Mouse (Mus musculus) stomach, embryonic 14.5 days (tissue): ENCODE results near the gene Itm2b. TPM values are rescaled to one million over a fixed set of nuclear protein-coding genes. Genes with fewer than 3 reads are reported as not detected.

ENCODE experiments used
- ATAC-seq: fragments of 200-750 bp; cut with Nextera tagmentation; 2 replicates; pipeline ENCODE4 v1.8.0; 2017; ENCODE audit warnings: low read depth, moderate TSS enrichment; ENCODE audit not compliant: insufficient number of reproducible peaks, insufficient read depth, low FRiP score
- H3K27ac ChIP-seq: fragments of 300-500 bp; sonication (generic); 2 replicates; pipeline ENCODE4 v1.5.1; 2014; ENCODE audit warnings: mild to moderate bottlenecking, low read length, moderate library complexity, mixed read lengths
- H3K27me3 ChIP-seq: fragments of 300-500 bp; sonication (generic); 2 replicates; pipeline ENCODE4 v1.6.1; 2014; ENCODE audit warnings: low read length, control low read depth, mixed read lengths; ENCODE audit not compliant: control insufficient read depth, insufficient read depth
- H3K36me3 ChIP-seq: fragments of 300-500 bp; sonication (generic); 2 replicates; pipeline ENCODE4 v1.6.1; 2014; ENCODE audit warnings: mild to moderate bottlenecking, control low read depth, low read length, moderate library complexity, mixed read lengths; ENCODE audit not compliant: control insufficient read depth, insufficient read depth
- H3K4me1 ChIP-seq: fragments of 300-500 bp; sonication (generic); 2 replicates; pipeline ENCODE4 v1.6.1; 2014; ENCODE audit warnings: low read length, control low read depth, mixed read lengths; ENCODE audit not compliant: control insufficient read depth, insufficient read depth
- H3K4me2 ChIP-seq: fragments of 300-500 bp; sonication (generic); replicated peaks from 2 replicates; pipeline ENCODE4 v1.6.1; 2014; ENCODE audit warnings: low read depth, low read length, control low read depth
- H3K4me3 ChIP-seq: fragments of 300-500 bp; sonication (generic); 2 replicates; pipeline ENCODE4 v1.5.1; 2014; ENCODE audit warnings: low read depth, low read length, control low read depth
- H3K9ac ChIP-seq: fragments of 300-500 bp; sonication (generic); replicated peaks from 2 replicates; pipeline ENCODE4 v1.6.1; 2014; ENCODE audit warnings: low read depth, mild to moderate bottlenecking, control low read depth, low read length, moderate library complexity, mixed read lengths
- H3K9me3 ChIP-seq: fragments of 300-500 bp; sonication (generic); 2 replicates; pipeline ENCODE4 v1.6.1; 2016; ENCODE audit warnings: low read depth, low read length, control low read depth; ENCODE audit not compliant: control insufficient read depth
- WGBS: fragments of 180-500 bp; shearing (Covaris S2); extraction: QIAGEN DNeasy Blood & Tissue Kit; methylation state at CpG from one replicate; pipeline ENCODE4 v1.1.7; 2014; 5-methylcytosine and 5-hydroxymethylcytosine counted together
- polyA plus RNA-seq: library from polyadenylated mRNA; unstranded; fragments of >200 nt; fragmentation: Nextera tagmentation; extraction: Ambion mirVana; gene quantifications from 2 replicates; pipeline ENCODE4 v1.2.1, GENCODE M21; 2014

Gene Itm2b
- polyA plus RNA-seq, 1 experiment from 2014 or later, result 864 TPM

DNA sequence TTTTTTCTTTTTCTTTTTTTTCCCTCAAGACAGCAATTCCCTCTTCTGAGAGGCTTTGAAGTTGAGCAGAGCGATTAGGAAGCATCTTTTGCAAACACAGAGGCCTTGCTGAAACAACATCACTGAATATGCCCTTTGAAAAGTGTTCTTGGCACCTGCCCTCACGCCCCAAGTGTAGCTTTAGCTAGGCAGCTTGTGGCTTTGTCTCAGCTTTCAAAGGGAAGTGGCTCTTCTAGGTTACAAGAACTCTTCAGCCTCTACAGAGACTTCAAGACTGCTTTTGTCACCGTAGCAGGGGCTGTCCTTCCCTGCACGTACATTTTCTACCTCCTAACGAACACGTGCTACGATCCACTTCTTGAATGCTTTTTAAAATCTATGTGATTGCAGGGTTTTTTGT lies 4.0 kb upstream of the Itm2b start:
- 0 out of 2 replicates have a peak, but pooled peaks cover 3% of the 10 kb centered on the region for H3K4me1 ChIP-seq
- H3K4me2 ChIP-seq, result no peak overlapping the region
- H3K4me3 ChIP-seq, result no peak overlapping the region
- no peaks in the 10 kb centered on the region for H3K36me3 ChIP-seq
- no peaks in the 10 kb centered on the region for H3K27me3 ChIP-seq
- peak overlapping the region; percentile 78 for H3K27ac ChIP-seq
- 53% methylated on average over 7 of the region's 7 CpGs for WGBS
- no peaks in the 10 kb centered on the region for H3K9me3 ChIP-seq
- no peak overlapping the region for H3K9ac ChIP-seq
- ATAC-seq, result no peak

DNA sequence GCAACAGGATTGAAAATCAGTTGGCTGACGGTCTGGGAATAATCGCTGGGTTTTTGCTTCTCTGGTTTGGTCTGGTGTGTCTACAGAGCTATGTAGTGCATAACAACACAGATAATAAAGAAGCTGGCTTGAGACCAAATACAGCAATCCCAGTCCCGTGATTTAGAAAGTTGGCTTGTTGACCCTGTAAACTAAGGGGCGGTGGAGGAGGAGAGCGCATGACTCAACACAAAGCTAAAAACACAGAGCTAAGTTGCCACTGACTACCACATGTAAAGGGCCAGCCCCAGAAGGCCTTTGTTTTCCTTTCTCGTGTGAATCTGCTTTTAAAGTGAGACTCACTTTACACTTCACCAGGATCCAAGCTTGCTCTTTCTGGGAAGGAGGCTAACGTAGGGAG lies 3.5 kb upstream of the Itm2b start:
- peak overlapping the region; percentile 78 for H3K27ac ChIP-seq
- ATAC-seq, result no peak

DNA sequence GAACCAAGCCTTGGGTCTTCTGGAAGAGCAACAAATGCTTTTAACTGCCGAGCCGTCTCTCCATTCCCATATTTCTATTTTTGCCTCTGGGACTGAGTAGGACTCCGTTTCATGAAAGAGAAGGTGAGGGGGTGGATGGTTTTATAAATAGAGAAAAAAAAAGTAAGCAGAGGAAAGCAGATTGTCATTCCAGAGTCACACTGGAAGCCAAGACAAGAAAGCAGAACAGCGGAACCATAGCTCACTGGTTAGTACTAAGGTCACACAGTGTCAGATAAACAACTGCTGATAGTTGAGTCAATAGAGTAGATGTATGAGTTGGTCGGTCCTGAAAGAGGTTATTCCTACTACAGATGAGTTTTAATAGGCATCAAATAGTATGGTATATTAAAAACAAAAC lies 1.4 kb upstream of the Itm2b start:
- no peaks in the 10 kb centered on the region for H3K36me3 ChIP-seq
- no peaks in the 10 kb centered on the region for H3K9me3 ChIP-seq
- no peak overlapping the region for H3K4me3 ChIP-seq
- no peak overlapping the region for H3K27ac ChIP-seq
- peaks cover 13% of the 10 kb centered on the region for H3K4me1 ChIP-seq
- no peak overlapping the region for H3K9ac ChIP-seq
- H3K27me3 ChIP-seq, result no peaks in the 10 kb centered on the region
- 68% methylated on average over 5 of the region's 5 CpGs for WGBS
- ATAC-seq, result no peak
- no peak overlapping the region for H3K4me2 ChIP-seq

More for the DNA sequence above, 3.5 kb upstream of the Itm2b start:
- WGBS, result 43% methylated on average over 7 of the region's 7 CpGs
- no peaks in the 10 kb centered on the region for H3K9me3 ChIP-seq
- no peaks in the 10 kb centered on the region for H3K36me3 ChIP-seq
- H3K4me1 ChIP-seq, result 0 out of 2 replicates have a peak, but pooled peaks cover 3% of the 10 kb centered on the region
- H3K9ac ChIP-seq, result no peak overlapping the region
- no peak overlapping the region for H3K4me3 ChIP-seq
- H3K4me2 ChIP-seq, result no peak overlapping the region
- H3K27me3 ChIP-seq, result no peaks in the 10 kb centered on the region

DNA sequence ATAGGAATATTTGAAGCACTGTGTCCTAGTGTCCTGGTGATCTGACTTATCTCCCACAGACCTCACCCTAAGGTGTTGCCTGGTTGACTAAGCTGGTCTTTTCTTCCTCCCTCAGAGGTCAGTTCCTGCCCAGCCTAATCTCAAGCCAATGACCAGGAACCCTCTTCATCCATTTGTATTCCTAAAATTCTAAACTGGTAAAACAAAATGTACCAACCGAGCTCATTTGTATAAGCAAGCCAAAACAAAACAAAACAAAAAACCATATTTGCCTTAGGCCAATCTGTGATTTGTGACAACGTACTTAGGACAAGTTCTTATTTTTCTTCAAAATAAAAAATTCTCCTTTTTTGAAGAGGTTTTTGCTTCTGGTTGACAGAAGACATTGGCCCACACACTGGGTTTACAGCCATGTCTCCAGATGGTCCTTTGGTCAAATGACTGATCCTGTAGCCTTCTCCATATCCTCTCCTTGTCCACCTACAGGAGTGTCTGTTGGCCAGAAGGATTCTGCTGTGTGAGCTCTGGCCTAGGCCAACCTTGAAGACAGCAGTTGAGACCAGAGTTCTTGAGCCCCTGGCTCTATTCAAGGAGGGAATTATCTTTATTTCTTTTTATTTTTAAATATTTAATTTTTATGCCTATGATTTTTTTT lies 758 bp upstream of the Itm2b start:
- Histone ChIP-seq H3K27me3 (no peaks in the 10 kb centered on the region), H3K27ac (peak overlapping the region; percentile 99), H3K9ac (no peak overlapping the region), H3K4me3 (peak overlapping the region; percentile 98; the same call in 1 of the 2 replicates), H3K4me2 (peak overlapping the region; percentile 50), H3K4me1 (peaks cover 13% of the 10 kb centered on the region), H3K36me3 (no peaks in the 10 kb centered on the region), H3K9me3 (no peaks in the 10 kb centered on the region)
- WGBS, result 78% methylated on average over 2 of the region's 2 CpGs
- ATAC-seq, result peak; percentile 44; the same call in 1 of the 2 replicates

DNA sequence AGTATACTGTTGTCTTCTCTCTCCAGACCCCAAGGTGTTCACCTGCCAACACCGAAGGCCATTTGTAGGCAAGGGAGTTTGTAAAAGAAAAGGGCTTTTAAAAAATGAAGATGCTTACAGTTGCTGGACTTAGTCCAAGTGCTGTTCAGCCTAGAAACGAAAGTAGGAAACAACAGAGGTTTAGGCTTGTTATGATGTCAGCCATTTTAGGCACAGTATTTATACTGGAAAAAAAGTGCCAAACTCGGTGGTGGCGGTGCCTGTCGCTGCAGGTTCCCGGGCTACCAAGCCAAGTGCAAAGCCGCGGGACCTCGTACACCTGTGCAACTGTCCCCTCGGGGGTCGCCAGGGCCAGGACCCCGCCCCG lies 560 bp downstream of the Itm2b start:
- peak overlapping the region; percentile 50 for H3K4me2 ChIP-seq
- peak overlapping the region; percentile 99 for H3K27ac ChIP-seq
- H3K27me3 ChIP-seq, result no peaks in the 10 kb centered on the region
- ATAC-seq, result no peak
- peak overlapping the region; percentile 98 for H3K4me3 ChIP-seq
- H3K9ac ChIP-seq, result peak overlapping the region; percentile 93
- no peaks in the 10 kb centered on the region for H3K9me3 ChIP-seq
- WGBS, result 0% methylated on average over 13 of the region's 13 CpGs
- H3K36me3 ChIP-seq, result no peaks in the 10 kb centered on the region
- H3K4me1 ChIP-seq, result peaks cover 13% of the 10 kb centered on the region

DNA sequence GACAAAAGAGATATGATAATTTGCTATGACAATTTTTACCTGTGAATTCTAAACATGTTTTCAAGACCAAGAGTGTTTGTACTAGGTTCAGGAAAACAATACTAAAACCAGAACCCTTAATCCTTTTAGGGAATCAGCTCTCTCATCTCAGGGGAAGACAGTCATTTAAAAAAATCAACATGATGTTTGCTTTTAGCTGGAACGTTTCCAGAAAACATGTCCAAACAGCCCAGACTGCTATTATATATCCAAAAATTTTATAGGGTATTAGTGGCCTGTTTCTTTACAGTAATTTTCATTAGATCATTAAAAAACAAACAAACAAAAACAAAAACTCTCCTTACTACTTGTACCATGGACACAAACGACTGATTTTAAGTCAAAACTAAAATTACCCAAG lies 1.3 kb downstream of the Itm2b start:
- no peak for ATAC-seq
- Histone ChIP-seq H3K4me3 (peak overlapping the region; percentile 98), H3K27me3 (no peaks in the 10 kb centered on the region), H3K9me3 (no peaks in the 10 kb centered on the region), H3K9ac (0 out of 2 replicates have a peak overlapping the region, but pooled peaks have one; percentile 93), H3K27ac (no peak overlapping the region), H3K4me1 (peaks cover 13% of the 10 kb centered on the region), H3K4me2 (peak overlapping the region; percentile 50), H3K36me3 (peaks cover 2% of the 10 kb centered on the region; the same call in 1 of the 2 replicates)
- 23% methylated on average over 2 of the region's 2 CpGs for WGBS

DNA sequence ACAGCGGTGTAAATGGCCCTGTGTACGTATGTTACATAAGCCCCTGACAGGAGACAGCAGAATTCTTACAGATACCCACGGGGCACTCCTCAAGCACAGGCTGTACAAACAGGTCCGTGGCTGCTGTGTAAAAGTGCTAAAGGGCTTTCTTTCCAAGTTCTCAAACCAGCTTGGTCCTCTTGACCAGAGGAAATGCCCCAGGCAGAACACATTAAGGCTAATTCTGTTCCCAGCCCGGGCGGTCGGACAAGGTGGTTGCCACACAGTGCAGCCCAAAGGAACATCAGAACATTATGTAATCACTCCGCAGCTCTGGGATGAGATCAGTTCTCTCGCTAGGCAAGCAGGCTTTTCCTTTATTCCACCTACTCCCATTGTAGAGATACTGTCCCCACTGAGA lies 2.4 kb downstream of the Itm2b start:
- peak overlapping the region; percentile 50 for H3K4me2 ChIP-seq
- 57% methylated on average over 9 of the region's 9 CpGs for WGBS
- no peak overlapping the region for H3K27ac ChIP-seq
- peaks cover 6% of the 10 kb centered on the region; the same call in 1 of the 2 replicates for H3K36me3 ChIP-seq
- no peaks in the 10 kb centered on the region for H3K27me3 ChIP-seq
- H3K4me3 ChIP-seq, result peak overlapping the region; percentile 98
- no peak overlapping the region for H3K9ac ChIP-seq
- H3K9me3 ChIP-seq, result no peaks in the 10 kb centered on the region
- peaks cover 13% of the 10 kb centered on the region for H3K4me1 ChIP-seq
- ATAC-seq, result no peak

DNA sequence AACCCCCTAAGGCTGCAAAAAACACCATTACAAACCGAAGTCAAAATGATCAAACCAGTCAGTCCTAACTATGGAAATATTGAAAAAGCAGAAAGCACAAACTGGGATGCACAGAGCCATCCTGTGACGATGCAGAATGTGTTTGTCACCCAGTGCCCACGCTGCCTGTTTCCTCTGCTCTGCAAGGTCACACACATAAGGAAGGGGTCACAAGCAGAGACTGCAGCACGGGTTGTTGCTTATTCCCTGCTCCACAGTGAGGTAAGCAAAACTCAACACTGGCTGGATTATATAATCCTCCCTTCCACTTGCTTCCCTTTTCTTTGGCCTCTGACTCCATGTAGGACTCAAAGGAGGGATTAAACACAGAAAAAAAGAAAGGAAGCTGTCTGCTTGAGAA lies 3.5 kb downstream of the Itm2b start:
- no peaks in the 10 kb centered on the region for H3K9me3 ChIP-seq
- 71% methylated on average over 4 of the region's 4 CpGs for WGBS
- H3K4me2 ChIP-seq, result no peak overlapping the region
- no peak overlapping the region for H3K4me3 ChIP-seq
- peaks cover 19% of the 10 kb centered on the region for H3K4me1 ChIP-seq
- no peaks in the 10 kb centered on the region for H3K27me3 ChIP-seq
- H3K9ac ChIP-seq, result no peak overlapping the region
- peaks cover 6% of the 10 kb centered on the region; the same call in 1 of the 2 replicates for H3K36me3 ChIP-seq
- no peak for ATAC-seq
- H3K27ac ChIP-seq, result no peak overlapping the region

DNA sequence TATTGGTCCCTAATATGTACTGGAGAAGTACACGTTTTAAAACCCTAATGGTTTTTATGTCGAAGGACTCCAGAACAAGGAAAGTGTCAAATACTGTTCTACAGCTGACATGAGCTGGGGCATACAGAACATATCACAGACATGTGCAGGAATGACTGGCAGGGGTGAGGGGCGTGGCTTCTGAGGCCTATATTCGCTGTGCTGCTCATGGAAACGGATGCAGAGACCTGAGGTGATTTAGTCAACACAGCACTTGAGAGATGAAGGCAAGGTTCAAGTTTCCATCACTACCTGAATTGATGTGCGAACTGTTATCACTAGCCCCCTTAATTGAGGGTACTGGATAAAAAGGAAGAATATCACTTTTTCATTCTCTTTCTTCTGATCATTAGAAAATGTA lies 7.3 kb downstream of the Itm2b start:
- no peak for ATAC-seq
- WGBS, result 83% methylated on average over 6 of the region's 6 CpGs
- no peaks in the 10 kb centered on the region for H3K27me3 ChIP-seq
- peaks cover 9% of the 10 kb centered on the region; the same call in 1 of the 2 replicates for H3K36me3 ChIP-seq
- no peak overlapping the region for H3K4me2 ChIP-seq
- H3K4me1 ChIP-seq, result peaks cover 32% of the 10 kb centered on the region
- no peaks in the 10 kb centered on the region for H3K9me3 ChIP-seq
- H3K9ac ChIP-seq, result no peak overlapping the region
- peak overlapping the region; percentile 59; the same call in 1 of the 2 replicates for H3K27ac ChIP-seq
- no peak overlapping the region for H3K4me3 ChIP-seq
